Mouse (Mus musculus): ENCODE results near the gene Mettl13.
A peak's percentile ranks its signal among the peaks of the same experiment; 100 is the strongest.

Mettl13 gene

DNA sequence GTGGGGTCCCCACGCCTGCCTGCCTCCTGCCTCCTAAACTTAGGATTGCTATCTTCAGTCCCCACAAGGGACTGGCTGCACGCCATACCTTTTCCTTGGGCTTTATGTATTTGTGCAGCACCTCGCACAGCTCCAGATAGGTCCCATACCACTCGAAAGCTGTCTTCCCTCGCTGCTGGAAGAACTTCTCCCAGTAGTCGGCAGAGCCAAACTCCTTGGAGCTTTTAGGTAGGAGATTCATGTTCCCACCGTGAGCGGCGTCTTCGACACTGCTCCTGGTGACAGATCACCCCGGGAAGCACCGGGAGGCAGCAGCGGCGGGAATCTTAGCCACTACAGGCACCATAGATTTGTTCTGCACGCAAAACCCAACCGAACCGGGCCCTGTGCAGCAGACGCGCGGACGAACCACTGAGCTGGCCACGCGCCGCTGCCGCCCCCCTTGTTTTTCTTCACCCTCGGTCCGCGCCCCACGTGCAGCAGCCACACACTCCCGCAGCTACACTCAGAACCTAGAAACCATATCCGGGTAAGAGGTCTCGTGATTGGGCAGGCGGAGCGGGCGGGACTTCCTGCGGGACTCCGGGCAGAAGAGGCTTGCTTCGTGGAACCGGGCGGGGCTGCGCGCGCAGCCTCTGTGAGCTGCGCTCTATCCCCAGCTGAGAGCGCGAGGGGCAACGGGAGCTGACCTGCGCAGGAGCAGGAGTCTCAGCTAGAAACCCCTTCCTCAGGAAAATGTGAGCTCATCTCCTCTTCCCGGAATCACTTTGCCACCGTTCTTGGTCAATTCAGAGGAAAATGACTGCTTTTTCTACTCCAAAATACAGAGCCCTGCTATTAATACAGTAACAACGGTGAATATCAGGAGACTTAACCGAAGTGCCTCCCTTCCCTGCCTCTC, at the start of gene Mettl13:
Gene Mettl13 (minus strand): TSS at position 536 of the 901 bp plus-strand sequence.
- DNase-seq: peak; percentile 89

DNA sequence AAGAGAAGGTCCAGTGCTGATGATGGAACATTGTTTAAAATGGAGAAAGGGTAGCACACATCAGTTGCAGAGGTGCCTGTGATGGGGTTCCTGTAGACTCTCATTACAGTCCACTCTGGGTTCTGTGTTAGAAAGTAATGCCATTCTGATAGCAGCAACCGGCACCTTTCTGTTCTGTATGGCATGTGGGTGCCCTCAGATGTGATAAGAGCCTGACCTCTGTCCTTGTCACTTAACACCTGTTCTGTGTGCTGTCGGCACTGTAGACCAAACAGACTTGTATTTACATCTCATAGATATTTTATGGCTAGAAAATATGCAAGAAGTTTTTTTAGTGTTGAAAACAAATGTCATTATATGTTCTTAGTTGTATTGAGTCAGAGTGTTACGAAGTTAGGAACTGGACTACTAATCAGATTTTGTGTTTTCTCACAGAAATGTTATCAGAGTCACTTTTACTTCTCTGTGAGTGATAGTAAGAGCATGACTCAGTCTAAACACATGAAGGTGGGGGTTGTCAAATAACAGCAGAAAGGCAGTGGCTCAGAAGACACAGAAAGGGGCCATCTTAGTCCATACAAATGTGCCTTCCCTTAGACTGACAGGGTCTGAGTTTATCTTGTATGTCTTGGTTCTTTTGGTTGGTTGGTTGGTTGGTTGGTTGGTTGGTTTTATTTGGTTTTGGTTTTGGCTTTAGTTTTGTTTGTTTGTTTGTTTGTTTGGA, 49.2 kb upstream of the Mettl13 start:
- DNase-seq: no peak

DNA sequence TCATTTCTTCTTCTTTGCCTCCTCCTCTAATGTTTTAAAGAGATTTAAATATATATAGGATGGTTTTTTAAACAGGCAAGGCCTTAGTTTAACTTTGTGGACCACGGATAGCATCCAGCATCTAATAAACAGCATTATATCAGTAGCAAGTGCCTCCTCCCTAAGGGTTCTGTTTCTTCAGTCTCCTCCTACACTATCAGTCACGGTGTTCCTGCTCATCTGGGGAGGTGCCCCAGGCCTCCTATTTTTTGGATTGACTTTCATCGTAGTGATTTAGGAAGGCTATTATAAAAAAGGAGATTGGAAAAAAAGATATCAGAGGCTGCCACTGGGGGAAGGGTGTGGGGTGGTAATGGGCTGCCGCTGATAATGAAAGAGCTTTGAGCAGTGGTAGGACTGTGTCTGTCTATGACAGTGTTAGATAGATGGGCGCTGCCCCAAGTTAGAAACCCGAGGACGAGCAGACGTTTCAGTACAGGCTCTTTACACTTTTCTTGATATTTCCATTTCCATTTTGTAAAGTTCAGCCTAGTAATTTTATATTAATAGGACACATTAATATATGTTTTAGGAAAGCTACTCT, 42.2 kb upstream of the Mettl13 start:
- DNase-seq: no peak

DNA sequence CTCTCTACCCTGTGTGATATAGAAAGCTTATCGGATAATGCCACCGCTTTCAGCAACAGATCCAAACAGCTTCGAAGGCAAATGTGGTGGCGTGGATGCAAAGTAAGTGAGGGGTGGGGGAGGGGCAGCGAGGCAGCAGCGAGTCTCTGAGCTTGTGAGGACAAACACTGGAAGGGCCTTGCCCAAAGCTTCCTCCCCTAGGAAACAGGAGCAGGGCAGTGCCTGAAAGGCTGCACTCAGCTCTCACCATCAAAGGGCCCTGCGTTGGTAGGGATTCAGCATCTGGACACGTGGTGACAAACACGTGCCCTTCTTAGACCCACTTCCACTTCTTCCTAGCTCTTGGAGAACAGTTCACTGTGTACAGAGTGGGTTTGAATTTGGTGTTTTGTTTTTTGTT, 41.1 kb upstream of the Mettl13 start:
- DNase-seq: no peak

DNA sequence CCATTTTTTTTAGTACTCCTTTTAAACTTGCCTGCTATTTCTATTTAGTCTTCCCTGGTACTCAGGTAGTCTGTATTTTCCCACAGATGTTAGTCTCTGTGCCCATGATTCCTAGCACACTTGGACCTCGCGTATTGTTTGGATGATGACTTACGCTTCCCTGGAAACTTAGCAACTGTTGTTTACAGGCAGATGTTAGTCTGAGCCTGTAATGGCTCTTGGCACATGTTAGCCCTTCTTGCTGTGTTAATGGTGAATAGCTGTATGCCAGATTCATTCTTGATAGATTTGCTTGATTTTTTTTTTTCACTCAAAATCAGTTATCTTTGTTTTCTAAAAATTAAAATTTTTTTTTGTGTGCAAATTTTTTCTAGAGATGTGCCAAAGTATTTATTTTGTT, 40.3 kb upstream of the Mettl13 start:
- DNase-seq: no peak

DNA sequence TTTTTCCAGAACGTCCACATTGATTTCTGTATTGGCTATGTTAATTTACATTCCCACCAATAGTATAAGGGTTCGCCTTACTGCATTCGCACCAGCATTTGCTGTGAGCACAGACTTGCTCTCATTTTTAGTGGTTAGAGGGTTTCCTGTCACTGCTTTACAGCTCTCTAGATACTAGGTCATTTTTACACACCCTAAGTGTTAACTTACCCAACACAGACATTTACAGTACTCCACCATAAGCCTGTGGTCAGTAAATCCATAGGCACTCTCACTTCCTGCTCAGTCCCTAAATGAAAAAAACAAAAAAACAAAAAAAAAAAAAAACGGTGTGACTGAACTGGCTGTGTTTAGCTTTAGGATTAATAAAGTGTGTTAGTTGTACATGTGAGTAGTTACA, 37.9 kb upstream of the Mettl13 start:
- no peak for DNase-seq

DNA sequence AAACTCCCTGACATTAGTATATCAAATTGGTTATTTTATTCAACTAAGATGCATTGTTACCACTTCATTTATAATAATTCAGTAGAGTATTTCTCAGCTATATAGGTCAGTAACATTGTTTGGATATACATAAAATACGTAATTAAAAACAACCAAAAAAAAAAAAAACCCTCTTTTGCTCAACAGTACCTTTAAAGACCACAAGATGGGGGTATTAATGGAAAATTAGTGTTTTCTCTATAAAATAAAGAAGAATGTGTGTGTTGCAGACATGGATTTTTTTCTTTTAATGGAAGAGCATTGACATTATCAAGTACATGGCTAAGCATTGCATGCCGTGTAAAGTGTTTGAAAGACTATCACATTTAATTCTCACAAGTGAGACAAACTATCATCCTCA, 34.5 kb upstream of the Mettl13 start:
- DNase-seq: no peak

DNA sequence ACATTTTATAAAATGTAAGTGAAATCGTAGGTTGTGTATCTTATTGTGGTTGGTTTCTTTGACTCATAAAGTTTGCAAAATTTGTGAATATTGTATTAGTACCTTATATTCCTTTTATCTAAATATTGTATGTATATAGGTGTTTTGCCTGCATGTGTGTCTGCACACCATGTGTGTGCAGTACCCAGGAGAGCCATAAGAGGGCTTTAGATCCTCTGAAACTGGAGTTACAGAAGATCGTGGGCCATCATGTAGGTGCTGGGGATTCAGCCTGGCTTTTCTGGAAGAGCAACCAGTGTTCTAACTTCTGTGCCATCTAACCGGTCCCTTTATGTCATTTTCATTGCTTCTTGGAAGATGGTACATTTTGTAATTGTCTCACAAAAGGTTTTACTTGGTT, 26.7 kb upstream of the Mettl13 start:
- peak; percentile 25 for DNase-seq

DNA sequence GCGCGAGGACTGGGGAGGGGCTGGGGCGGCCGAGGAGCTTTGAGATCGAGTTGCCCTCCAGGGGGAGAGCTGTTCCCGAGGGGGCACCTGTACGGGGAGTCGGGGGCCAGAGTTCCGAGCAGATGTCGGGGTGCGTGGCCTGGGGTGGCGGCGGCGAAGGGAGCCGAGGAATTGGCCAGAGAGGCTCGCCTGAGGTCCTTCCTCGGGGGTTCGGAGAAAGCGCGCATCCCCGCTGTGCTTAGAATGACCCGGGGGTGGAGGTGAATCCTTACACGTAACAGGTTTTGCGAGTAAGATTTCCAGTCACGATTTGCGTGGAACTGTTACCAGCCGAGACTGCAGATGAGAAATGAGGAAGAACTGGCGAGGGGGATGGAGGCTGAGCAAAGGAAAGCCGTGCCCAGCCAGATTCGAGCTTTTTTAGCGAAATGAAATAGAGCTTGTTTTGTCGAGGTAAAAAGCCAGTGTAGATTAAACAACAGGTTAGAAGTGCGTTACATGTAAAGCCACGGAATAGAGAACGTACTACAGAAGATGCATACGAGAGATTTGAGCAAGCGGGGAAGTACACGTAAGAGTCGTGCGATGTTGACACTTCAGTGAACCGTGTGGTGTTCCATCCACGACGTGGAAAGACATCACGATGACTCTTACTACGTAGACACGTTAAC, 22.7 kb upstream of the Mettl13 start:
- no peak for DNase-seq

DNA sequence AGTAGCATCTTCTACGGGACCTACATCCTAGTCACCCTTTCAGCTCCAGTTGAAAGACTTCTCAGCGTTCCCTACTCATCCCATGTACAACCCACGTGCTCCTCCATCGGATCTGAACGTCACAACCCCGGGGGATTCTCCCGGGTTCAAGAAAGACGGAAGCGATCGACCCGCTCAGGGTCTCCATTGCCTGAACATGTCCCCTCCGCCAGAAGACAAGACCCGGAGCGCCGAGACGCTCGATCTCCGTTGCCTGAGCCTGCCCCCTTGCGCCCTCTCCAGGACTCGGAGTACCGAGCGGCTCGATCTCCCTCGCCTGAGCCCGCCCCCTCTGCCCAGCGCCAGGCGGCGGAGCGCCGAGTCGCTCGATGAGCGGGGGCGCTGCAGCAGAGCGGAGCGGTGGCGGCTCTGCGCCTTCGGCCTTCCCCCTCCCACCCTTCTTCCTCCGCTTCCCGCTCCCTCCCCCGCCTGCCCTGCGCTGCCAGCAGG, 22.0 kb upstream of the Mettl13 start, which contains the start of gene Vamp4:
Gene Vamp4 (plus strand): TSS at position 256 of the 489 bp plus-strand sequence.
- peak; percentile 97 for DNase-seq

DNA sequence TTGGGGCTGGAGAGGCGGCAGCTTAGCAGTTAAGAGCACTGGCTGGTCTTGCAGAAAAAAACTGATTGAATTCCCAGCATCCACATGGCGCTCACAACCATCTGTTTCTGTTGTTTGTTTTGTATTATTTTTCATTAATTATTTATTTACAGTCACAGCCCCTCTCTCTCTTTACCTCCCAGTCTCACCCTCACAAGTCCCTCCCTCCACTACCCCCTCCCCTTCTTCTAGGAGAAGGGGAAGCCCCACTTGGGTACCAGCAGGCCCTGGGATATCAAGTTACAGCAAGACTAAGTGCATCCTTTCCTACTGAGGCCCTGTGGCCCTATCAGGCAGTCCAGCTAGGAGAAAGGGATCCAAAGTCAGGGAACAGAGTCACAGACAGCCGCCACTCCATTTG, 19.0 kb upstream of the Mettl13 start:
- no peak for DNase-seq

DNA sequence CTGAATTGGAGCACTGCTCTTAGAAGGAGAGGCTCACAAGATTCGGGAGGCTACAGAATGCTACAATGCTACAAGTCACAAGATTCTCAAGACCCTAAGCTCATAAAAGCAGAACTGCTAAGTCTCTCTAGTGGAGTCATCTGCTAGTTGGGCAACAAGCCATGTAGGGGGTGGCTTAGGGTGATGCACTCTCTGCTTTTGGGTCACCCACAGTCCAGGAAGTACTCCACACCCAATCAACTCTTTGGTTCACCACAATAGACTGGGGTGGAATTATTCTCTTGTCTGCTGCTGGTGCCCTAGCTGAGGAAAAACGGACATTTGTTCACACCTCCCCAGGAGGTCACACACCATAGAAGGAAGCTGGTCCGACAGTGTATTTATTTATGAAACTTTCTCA, 16.6 kb upstream of the Mettl13 start:
- no peak for DNase-seq

DNA sequence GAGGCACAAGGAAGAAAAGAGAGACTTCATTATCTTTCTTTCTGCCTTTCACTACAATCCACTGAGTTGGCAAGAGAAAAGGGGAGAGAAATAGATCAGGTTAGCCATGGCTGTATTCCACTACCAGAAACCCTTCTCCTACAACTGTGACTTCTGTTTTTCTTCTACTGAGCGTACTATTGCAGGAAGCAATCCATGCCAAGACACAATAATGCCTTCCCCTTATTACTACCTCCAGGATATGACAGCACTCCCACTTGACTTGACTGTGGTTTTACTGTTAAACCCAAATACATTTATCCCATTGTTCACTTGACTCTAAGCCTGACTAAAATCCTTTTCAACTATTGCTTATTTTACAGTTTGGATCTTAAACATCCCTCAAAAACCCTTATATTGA, 14.9 kb upstream of the Mettl13 start:
- DNase-seq: no peak

DNA sequence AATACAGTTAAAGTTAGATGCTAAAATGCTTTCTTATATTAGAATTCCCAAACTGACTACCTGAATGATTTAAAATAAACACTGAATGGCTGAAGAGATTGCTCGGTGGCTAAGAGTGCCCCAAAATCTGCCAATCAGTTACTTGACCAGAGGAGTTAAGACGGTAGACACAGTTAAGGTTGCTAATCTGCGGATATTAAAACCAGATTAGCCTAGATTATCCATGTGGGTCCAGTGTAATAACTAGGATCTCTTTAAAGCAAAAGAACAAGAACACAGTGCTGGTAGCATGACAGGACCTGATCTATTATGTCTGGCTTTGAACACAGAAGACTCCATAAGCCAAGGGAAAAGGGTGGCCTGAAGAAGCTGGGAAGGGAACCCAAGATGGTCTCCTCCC, 5.8 kb upstream of the Mettl13 start:
- DNase-seq: no peak

DNA sequence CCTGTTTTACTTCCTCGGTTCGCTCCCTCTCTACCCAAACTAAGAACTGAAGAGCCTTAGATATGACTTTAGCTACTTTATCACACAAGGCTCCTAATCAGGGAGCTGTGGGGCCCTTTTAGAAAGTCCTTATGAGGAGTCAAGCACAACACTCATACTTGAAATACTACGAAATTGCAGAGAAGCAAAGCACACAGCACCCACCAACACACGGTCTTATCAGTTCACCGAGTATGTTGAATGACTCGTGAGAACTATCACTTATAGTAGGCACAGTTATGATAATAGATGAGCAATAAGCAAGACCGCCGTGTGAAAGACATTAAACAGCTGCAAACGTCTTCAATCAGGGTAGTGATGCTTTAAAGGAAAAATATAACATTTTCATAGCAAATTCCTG, 4.6 kb upstream of the Mettl13 start:
- DNase-seq: no peak

DNA sequence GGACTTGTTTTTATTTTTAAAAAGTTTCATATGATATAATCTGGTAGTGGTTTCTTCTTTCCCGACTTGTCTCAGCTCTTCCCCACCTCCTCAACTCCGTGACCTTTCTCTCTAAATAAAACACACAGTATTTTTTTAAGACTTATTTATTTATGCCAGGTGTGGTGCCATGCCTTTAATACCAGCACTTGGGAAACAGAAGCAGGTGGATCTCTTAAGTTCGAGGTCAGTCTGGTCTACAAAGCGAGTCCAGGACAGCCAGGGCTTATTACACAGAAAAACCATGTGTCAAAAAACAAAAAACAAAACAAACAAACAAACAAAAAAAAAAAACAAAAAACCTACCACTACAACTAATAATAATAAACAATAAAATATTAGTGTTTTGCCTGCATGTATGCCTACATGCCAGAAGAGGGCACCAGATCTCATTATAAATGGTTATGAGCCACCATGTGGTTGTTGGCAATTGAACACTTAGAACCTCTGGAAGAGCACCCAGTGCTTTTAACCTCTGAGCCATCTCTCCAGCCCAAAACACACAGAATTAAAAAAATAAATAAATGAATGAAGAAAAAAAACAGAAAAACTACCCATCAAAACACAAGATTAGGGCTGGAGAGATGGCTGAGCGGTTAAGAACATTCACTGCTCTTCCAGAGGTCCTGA, 1.4 kb upstream of the Mettl13 start:
- DNase-seq: no peak

DNA sequence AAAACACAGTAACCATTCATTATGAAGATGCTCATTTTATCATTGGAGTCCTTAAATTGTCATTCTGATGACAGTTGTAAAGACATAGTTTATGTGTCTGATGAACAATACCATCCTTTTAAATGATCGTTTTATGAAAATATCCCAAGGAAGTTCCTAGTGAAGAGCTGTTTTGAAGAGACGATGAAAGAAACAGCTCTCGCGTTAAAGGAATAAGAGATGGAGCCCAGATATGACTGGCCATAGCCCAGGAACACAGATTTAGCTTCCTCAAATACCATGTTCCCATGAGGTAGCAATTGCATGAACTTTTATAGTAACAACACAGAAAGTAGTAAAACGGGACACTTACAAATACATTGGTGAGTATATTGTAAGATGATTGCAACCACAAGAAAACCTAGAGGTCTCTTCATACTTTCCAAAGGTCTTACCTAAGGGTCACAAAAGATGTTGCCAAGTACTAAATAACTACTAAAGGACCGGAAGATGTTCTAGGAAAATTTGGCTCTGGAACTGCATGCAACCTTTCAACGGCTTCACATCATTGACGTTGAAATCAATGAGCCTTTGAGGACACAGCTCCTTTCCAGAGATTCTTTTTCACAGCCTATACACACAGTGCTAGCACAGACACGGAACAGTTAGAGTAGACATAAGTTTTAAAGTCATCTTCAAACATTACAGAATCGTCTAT, 714 bp upstream of the Mettl13 start:
- no peak for DNase-seq

DNA sequence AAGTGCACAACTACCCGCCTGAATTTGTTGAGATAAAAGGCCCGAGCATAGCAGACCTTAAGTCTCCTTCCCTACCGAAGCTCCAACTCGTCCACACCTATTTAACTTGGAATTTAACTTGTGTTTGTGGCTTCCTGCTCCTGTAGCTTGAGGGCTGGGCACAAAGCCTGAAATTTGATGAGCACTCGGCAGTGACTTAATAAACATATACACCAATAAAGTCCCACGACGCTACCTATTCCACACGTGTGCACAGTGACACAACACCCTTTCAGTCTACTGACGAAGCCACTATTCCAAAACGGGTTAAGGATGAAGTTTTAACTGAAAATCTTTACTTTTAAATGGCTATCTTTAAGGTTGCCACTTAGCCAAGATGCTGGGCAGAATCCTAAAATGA, 744 bp downstream of the Mettl13 start:
- no peak for DNase-seq

DNA sequence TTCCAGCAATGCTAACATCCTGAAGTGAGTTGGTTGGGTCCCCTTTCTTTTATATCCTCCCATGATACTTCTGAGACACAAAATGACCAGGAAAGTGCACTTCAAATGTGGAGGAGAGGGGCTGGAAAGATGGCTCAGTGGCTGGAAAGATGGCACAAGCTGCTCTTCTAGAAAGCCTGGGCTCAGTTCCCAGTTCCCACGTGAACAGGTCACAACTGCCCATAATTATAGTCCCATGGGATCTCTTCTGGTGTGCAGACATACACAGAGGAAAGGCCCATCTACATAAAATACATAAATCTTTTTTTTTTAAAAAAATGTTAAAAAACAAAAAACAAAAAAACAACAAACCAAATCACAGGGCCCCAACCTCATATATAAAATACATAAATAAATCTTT, 5.1 kb downstream of the Mettl13 start:
- no peak for DNase-seq

DNA sequence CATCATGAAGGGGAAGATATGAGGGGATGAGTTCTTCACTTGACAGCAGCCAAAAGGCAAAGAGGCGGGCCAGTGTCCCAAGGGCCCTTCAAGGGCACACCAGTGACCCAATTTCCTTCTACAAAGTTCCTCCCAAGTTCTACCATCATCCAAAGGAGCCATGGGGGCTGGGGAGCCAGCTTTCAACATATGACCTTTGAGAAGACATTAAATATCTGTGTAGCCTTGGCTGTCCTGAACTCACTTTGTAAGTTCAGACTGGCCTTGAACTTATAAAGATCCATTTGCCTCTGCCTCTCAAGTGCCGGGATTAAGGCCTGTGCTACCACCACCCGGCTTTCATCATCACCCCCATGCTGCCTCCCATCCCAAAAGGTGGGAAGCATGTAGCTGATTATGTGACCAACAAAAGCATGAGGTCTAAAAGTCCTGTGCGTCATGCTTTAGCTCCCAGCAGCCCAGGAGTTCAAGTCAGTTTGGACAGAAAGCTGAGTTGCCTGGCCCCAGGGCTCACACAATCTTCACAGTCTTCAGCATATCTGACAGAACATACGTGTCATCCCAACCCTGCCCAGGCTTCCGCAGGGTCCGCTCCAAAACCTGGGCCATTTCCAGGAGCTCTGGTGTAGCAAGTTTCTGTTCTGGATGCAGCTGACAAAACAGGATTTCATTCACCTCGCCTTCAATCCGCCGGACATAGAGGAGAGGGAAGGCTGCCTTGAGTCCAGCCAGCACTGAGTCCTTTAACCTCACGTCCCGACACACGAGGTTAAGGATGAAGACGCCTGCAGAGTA, 14.4 kb downstream of the Mettl13 start:
- no peak for DNase-seq

DNA sequence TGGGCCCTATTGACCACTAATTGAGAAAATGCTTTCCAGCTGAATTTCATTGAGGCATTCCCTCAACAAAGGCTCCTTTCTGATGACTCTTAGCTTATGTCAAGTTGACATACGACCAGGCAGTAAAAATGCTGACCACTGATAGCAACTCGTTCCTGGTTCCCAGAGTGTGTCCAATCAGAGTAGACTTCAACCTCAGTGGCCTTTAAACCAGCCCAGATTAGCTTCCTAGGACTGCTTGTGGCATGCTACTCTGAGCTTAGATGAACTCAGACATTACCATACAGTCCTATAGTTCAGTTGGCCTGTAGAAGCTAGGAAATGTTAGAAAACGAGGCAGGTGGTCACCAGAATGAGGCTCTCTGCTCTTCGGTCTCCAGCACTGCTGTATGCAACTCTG, 16.0 kb downstream of the Mettl13 start:
- no peak for DNase-seq

All from thymus, postnatal 4 days (tissue).